Mouse (Mus musculus) G1E-ER4 (cell line): ENCODE data around the gene Fam241a. TPM values are rescaled to one million over a fixed set of nuclear protein-coding genes. Genes with fewer than 3 reads are reported as not detected.

Experiments used
- GATA1 ChIP-seq: IDR thresholded peaks from one replicate; pipeline ENCODE4 v1.8.0; 2012; ENCODE audit warnings: low read length, inconsistent platforms
- polyA plus RNA-seq: library from polyadenylated mRNA; stranded (reverse); fragments of >175 nt; gene quantifications from 2 replicates; pipeline ENCODE4 v1.2.3, GENCODE M21; 2012

Fam241a gene
- polyA plus RNA-seq, 1 experiment, result 45.9 TPM

DNA sequence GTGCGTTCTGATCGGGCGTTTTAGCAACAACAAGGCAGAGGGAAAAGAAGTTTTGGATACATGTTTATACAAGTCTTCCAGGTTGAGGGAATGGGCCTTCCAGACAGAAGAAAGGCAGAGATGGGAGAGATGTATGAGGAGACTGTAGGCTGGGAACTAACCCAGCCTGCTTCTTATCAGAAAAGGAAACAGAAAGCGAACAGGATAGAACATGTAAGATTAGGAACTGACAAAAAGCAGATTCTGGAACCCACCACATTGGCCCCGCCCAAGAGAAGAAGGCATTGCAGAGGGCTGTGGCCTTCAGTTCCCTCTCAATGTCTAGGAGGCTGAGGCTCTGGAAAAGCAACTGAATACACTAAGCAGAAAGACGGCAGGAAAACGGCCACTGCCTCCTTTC, 2.2 kb downstream of the Fam241a start:
- peak; percentile 72 for TF ChIP-seq GATA1

DNA sequence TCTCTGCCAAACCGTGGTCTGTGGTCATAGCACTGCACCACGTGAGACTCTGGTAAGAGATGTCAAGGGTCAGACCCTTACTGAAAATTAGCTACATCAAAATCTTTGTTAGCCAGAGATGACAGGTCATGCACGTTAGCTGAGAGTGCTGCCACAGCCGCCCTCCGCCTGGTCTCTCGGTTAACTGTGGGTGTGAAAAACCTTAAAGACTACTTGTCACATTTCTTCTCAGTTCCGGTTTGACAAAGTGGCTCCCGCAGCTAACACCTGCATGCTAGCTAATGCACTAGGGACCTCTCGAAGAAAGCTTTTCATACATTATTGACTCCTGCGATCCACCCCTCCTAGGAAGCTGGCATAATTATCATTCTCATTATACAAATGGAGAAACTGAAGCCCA, 4.2 kb downstream of the Fam241a start:
- TF ChIP-seq GATA1, result no peak

DNA sequence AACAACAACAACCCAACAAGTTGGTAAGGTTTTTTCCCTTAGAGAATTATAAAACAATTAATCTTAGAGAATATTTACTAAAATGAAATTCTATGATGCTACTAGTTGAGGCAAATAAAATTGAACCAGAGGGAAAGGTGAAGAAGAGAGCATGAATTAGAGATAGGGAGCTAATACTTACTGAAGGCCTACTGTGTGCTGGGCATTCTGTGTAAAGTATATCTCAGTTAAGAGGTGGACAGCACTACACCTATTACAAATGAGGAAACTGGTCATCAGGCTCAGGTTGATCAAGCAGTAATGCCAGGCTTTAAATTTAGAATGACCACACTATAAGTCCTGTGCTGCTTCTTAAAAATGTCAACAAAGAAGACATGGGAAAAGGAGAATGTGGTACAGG, 6.1 kb downstream of the Fam241a start:
- no peak for TF ChIP-seq GATA1

DNA sequence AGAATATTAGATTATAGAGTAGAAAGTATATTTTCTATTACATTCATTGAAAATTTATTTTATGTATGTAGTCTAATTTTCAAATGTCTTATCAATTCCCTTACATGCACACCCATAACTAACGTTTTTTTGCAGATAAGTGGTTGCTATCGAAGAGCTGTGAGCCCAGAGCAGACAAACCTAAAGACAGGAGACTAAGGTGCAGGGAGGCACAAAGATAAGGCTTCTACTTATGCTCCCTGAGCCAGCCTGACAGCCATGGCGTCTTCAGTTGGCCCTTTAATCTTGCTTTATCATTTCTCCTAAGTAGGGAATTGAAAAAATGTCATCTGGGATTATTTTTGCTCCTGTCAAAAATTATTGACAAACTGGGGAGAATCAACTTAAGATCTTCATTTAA, 6.6 kb downstream of the Fam241a start:
- peak; percentile 94 for TF ChIP-seq GATA1

DNA sequence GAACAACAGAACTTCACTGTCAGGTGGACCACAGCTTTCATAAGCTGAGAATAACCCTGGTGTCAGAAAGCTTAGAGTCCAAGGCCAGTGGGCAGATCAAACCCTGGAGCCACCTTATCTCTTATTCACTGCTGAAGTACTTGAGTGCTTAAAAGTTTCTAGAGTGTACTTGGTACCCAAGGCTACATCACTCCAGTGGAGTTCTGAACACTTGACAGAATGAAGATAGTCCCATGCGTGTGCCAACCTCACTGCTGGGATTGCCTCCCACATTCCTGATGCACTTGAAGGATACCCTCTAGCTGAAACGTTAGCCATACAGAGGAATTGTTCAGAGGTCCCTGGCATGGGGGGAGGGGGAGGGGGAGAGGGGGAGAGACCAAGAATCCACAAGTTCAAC, 14.4 kb downstream of the Fam241a start:
- no peak for TF ChIP-seq GATA1

DNA sequence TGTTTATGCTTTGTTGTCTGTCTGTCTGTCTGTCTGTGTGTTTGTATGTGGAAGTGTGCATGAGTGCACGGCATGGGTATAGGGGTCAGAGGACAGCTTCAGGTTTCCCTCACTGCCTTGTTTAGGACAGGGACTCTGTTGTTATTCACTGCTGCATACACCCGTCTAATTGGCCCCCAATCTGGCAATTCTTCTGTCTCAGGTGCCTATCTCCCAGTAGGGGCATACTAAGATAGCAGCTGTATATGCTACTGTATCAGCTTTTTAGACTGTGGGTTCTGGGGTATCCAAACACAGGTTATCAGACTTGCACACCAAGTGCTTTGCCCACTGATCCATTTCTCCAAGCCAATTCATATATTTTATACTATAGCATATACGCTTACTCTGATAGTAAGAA, 16.2 kb downstream of the Fam241a start:
- TF ChIP-seq GATA1, result no peak

DNA sequence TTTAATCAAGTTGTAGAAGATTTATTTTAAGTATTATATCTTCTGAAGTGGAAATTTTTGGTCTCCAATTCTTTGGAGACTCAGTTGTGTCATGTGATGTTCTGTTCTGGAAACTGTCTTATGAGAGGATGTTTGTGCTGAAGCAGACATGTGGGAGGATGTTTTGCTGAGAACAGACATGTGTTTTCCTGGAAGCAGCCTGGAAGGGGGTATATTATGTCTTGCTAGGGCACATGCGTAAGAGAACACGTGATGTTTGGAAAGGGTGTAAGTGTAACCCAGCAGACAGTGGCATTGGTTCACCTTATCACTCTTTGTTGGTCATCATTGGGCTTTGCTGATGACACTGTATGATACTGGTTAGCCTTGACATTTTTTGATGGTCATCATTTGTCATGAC, 20.6 kb downstream of the Fam241a start:
- TF ChIP-seq GATA1, result no peak

DNA sequence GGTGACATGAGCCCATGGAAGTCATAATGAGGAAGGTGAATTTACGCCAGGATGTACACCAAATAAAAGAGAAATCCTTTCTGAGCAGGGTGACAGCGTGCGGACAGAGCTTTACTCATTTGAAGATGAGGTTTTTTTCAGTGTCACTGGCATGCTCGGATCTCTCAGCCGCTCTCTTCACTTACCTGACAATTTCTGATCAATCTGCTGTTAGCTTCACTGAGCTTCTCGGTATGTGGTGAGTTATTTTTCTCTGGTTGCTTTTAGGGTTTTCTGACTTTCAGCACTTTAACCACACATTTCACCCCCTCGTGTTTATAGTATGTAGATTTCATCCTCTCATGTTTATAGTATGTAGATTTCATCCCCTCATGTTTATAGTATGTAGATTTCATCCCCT, 21.1 kb downstream of the Fam241a start:
- TF ChIP-seq GATA1, result no peak

DNA sequence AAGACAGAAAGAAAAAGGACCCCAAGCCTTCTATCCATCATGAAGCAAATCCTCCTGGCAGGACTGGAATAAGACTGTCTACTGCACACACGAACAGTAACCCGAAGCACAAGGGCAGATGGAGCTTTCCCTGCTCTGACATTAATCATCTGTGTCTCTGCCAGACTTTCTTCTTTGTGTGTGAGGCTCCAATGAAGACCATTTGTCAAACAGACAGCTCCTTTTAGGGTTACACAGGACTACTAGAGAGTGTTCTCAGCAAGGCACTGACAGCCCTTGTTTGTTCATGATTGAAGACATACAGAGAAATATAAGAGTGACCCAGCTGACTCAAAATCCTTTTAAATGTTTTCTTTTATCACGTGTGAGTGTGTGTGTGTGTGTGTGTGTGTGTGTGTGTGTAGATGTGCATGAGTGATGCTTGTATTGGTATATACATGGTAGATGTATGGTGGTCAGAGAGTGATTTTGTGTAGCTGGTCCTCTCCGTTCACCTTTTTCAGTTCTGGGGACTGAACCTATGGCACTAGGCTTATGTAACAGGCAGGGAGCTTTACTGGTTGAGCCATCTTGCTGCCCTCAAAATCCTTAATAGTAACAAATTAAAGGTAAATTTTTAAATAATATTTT, 21.8 kb downstream of the Fam241a start:
- no peak for TF ChIP-seq GATA1

DNA sequence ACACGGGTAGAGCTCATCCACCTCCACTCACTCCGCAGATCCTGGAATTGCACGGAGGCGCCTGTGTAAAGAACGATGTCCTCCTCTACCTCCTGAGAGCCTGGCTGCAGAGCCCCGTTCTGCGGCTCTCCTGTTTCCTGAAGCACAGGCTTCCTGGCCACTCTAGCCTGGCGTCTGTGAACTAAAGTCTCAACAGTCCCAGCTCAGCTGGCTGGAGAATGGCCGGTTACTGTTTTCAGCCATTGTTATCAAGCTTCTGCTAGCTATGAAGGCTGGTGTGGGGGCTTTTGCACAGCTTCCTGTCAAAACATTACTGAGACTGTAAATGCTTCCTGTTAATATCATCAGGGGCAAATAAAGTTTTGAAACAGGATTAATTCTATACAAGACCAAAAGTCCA, 24.5 kb downstream of the Fam241a start:
- TF ChIP-seq GATA1, result no peak

DNA sequence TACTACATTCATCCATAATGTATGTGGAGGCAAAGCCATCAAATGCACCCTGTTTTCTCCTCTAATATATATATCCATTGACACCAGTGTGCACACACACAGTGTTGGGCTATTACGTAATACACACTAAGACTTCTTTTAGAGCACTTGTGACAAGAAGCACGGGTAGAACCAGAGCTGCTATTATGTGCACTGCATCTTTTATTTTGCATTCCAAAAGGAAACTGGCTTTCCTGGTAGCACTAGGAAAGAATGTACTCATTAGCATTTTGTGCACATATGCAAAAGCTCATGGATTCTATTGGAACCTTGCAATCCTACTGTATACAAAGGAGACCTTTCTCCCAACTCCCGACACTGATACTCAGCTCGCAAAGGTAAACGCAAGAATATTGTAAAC, 27.2 kb downstream of the Fam241a start:
- no peak for TF ChIP-seq GATA1

DNA sequence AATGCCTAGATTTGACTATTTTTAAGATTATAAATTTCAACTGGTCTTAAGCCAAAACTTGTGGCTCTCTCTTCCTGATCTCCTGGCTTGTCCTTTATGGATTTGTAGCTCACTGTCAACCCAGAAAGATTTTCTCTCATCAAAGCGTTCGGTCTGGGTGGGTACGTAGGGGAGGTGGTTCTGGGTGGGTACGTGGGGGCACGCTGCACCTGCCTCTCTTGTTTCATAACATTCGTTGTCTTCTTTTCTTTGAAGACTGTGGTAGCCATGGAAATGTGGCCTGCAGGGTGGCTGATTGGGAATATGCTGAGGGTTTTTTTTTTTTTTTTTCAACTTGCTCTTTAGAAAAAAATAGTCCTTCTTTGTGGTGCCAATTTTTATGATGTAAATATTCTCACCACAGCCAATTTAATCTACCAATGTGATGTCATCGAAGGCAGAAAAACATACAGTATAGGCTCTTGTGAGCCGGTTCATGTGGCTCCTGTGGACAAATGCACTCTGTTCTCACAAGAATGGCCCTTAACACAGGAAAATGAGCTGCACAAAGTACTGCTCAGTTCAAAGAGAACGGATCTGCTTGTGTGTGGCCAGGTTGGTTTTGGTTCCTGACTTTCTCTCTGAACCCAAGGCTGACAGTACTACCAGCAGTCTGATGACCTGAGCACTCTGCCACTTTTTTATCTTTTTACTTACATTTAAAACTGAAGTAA, 27.9 kb downstream of the Fam241a start:
- TF ChIP-seq GATA1, result no peak

DNA sequence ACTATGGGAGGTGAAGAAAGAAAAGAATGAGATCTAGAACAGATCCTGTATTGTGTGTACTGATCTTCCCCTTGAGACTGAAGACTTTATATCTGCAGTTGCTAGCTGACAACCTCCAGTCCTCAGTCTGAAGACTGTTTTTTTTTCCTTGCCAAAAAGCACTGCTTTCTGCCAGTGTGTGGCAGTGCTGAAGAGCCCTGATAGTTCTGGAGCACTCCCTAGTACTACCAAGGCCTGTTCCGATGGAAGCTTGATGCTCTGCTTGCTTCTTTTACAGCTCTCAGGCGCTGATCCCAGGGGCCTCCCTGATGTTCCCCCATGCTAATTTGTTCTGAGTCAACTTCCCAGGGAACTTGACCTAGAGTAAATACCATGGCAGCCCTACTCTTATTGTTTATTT, 31.9 kb downstream of the Fam241a start:
- no peak for TF ChIP-seq GATA1

DNA sequence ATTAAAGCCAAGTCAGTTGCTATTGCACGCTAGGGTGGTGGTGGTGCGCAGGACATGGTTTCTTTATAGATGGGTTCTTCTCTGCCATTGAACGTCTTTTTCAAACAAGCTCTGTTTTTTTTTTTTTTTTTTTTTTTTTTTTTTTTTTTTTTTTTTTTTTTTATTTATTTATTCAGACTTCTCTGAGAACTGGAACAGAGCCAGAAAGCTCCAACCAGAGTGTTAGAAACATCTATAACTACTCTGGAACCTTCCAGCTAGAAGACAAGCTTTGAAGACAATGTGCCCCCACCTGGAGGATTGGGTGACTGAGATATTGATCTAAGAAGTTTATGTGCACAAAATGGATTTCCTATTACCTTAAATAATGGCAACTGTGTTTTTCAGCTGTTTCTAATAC, 32.6 kb downstream of the Fam241a start:
- no peak for TF ChIP-seq GATA1

DNA sequence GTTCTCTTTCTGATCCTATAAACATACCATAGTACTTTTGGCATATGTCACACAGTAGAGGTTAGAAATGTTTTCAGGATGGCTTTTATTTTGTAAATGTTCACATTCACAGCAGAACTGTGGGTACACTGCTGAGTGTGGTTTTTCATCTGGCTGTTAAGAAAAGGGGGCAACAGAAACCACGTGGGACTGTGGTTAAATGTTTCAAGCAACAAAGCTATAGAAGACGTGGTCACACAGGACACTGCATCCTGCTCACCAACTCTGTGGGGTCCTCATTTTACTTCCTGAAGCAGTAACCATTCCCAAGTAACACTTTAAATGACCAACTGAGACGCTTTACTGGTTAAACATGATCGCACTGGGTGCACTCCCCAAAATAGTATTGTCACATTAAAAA, 33.6 kb downstream of the Fam241a start:
- TF ChIP-seq GATA1, result no peak

DNA sequence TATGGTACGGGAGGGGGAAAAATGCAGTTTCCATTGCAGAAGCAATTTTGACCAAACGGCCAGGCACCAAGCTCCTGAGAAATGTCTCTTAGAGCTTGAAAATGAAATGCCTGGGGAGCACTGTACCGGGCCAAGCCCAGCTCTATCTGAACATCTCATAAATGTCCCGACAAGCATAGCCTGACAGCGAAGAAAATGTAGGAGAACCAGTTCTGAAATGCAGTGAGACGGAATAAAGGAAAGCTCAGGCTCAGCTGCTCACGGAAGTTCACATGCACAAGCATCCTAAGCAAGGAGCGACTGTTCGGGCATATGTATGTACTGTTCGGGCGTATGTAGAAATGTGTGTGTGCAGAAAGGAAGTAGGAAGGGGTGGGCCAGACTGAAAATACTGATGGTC, 34.8 kb downstream of the Fam241a start:
- TF ChIP-seq GATA1, result no peak

DNA sequence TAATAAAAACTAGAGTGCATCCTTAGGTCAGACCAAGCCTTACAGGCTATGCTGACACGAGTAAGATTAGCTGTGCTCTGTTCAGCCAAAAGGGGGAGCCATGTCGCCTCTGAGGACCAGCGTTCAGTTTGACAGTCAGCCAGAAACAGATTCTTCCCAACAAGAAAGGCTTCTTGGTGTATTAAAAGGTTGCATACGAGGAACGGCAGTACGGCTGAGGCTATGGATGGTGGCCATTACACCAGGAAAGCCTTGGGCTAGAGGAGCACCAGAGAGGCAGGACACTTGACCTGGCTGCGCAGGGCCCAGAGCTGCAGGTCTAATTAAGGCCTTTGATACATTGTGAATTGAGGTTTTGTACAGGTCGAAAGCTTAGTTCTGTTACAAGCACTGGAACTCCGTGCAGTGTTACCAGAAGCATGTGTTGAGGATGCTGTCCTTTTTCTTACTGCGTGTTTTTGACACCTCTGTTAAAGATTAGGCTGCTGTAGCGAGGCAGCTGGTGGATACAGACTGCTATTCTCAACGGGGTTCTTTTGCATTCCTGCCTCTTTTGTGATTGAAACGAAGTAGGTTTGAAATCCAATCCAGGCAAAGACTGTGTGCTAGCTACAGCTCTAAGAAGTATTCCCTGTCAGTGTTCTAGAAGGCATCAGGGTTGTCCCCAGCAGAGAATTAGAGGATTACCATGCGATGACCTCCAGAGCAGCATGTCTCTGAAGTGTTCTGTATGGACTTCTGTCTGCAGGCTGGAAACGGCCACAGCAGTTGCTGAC, 42.5 kb downstream of the Fam241a start:
- no peak for TF ChIP-seq GATA1
